Mouse (Mus musculus) urinary bladder, postnatal 4 days (tissue): ENCODE results near the gene Chmp2a.
A peak's percentile ranks its signal among the peaks of the same experiment; 100 is the strongest.

Experiments used
- DNase-seq, 2 experiments: peaks; one replicate each; pipeline ENCODE4 v3.0.0; 2021 to 2022; ENCODE audit warnings: low spot score in 2 of 2

The Chmp2a gene

GRCm38 (mm10) chr7:13035211-13035855, 726 bp upstream of the Chmp2a start:
- no peak for DNase-seq

DNA sequence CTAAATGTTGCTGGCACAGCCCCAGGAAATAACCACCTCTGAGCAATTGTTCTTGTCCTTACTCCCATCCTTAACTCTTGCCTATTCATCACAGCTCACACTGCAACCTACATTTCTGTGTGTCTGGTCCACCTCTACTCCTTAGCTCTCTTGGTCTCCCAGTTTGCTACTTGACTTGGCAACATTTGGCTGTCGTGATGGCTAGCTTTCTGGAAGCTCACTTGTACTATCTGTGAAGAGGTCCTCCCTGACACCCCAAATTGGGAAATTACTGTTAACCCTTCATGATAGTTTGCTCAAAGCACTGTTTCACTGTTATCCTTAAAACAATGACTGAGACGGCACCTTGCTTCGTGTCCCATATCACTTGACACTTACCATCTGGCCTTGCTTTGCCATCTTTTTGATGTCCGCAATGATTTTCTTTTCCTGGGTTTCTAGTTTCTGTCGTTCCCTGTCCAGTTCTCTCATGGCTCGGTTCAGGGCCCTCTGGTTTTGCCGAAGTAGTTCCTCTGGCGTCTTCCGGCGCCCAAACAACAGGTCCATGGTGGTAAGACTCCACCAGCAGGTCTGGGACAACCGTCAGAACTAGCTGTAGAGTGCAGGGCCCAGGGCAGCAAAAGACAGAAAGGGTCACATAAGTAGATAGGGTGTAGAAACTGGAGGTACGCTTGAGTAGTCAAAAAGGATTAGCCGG, 1.0 kb downstream of the Chmp2a start:
- DNase-seq: no peak

DNA sequence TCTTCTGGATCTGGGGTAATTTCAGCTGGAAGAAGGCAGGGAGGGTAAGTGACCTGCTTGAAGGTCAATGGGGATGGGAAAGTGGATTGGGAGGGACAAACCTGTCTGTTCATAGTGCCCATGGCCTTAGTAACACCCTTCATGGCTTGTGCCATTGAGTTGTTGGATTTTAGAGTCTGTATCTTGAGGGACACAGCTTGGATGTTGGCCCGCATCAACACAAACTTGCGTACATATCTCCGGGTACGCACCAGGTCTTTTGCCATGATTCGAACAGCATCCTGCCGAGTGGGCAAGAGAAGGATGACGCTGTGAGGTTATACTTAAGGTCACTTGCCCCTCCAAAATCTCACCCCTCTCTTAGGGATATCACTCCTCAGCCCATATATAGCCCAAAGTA, 2.1 kb downstream of the Chmp2a start:
- DNase-seq: no peak

DNA sequence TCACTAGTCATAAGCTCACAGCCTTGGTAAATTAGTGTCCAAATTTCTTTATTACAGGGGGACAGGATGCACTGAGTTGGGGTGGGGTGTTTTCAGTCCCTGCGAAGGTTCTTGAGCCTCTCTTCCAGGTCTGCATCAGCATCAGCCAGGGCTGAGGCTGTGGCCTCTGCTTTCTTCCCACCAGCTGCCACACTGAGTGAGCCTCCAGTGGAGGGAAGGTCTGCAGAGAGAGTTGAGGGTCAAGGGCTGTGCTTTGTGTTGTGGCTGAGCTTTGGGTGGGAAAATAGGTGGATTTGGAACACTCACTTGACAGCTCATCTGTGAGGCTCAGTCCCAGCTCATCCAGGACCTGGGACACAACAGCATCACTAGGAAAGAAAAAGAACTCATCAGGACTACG, 2.6 kb downstream of the Chmp2a start:
- DNase-seq: no peak

GRCm38 (mm10) chr7:13031069-13031468, 3.5 kb downstream of the Chmp2a start:
- no peak for DNase-seq

DNA sequence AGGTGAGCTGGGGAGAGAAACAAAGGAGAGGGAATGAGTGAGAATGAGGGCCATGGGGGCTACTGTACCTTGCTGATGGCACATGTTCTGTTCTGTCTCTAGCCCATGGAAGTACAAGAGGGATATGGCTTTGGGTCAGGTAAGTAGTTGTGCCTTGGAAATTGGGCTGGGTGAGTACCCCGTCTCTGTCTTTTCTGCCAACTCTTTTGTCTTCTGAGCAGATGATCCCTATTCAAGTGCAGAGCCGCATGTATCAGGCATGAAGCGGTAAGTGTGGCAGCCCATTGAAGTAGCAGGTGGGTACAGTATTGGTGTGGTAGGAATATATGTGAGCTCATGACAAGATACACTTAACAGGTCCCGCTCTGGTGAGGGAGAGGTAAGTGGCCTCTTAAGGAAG, 5.6 kb downstream of the Chmp2a start:
- no peak for DNase-seq

DNA sequence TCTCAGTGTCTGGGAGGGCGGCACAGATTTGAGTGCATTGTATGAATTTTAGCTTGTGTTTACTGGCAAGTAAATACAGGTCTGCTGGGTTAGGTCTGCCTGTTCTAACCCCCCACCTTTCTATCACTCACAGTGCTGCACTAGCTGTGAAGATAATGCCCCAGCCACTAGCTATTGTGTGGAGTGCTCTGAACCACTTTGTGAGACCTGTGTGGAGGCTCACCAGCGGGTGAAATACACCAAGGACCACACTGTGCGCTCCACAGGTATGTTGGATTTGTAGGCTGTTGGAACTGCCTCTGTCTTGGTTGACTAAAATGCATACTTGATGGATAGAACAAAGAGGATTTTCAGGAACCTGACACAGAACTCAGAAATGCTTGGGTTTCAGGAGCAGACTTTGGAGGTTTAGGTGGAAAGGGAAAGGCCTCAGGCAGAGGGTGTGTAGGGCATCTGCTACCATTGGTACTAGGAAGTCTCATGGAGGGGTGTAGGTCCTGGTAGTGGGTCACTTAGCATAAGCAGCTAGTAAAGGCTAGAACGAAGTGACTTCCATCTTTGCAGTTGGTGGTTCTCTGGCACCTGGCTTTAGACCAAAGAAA, 9.0 kb downstream of the Chmp2a start:
- DNase-seq: no peak

DNA sequence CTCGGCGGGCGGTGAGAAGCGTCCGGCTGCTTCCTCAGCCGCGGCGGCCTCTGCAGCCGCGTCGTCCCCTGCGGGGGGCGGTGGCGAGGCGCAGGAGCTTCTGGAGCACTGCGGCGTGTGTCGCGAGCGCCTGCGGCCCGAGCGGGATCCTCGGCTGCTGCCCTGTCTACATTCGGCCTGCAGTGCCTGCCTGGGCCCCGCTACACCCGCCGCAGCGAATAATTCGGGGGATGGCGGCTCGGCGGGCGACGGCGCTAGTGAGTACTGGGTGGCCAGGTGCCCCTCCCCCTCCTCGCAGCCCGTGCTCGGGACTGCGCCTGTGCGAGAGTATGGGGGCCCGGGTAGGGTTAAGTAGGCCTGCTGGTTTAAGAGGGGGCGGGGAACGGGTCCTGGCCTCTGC, 9.8 kb downstream of the Chmp2a start:
- DNase-seq: peak; percentile 80 to 83

GRCm38 (mm10) chr7:13023928-13024731, 10.5 kb downstream of the Chmp2a start:
- peak; percentile 93 for DNase-seq

DNA sequence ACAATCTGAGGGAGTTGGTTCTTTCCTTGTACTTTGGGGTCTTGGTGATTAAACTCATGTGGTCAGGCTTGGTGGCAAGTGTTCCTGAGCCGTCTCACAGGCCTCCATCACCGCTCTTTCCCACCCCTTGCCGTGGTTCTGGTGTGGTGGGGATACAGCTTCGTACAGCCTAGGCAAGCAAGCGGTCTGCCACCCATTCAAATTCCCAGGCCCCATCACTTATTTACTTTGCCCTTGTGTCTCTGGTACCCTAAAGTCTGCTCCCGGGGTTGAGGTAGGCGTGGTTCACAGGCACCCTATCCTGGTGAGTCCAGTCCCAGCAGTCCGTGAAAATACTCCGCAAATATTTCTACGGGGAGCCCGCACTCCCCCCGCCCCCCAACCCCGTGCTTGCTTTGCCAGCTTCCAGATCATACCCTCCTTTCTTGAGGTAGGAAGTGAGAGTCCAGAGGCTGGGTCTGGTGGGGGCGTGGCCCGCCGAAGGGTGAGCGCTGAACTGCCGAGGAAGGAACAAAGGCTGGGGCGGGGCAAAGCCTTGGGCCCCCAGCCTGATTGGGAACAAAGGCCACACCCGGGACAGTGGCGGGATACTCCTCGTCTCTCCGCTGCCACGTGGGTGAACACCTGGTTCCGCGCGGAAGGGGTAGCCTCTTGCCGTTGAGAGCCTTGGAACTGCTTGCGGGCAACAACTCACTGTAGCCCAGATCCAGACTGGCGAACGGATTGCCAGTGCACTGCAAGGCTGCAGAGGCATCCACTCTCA, 11.7 kb downstream of the Chmp2a start:
- DNase-seq: peak; percentile 77 to 79

DNA sequence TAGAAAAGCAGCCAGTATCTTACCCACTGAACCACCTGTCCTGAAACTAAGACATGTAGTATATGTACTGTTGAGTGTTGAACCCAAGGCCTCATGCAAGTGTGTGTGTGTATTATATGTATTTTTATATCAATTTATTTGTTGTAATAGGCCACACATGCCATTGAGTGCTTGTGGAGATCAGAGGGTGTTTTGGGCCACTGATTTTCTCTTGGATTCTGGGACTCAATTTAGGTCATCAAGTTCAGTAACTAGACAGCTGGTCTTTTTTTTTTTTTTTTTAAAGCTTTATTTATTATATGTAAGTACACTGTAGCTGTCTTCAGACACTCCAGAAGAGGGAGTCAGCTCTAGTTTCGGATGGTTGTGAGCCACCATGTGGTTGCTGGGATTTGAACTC, 19.4 kb downstream of the Chmp2a start:
- DNase-seq: no peak

DNA sequence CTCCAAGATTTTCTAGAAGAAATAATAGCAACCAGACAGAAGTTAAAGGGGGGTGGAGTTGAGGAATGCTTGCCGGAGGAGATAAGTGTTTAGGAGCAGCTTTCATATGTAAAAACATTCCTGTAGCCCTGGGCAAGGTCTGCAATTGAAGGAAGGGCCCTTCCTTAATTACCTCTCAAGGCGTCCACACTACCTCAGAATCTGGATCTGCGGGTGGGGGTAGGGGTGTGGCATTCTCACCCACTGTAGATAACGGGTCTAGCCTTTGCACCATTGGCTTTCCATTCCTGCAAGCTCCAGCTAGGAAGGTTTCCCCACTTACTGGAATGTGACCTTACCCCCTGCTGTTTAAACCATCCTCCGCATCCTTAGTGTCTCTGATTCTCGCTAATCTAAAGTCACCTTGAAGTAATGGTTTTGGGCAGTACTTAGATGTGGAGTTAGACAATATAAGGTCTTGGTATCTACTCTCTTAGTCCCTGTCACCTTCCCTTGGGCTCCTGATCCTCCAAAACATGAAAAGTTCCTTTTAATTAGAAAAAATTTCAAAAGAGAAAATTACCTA, 20.2 kb downstream of the Chmp2a start:
- DNase-seq: no peak

- DNase-seq: no peak
These were observed 20.9 kb downstream of the Chmp2a start for GRCm38 (mm10) chr7:13013671-13014070.

GRCm38 (mm10) chr7:13010005-13010908, 24.4 kb downstream of the Chmp2a start, which contains the start of gene Zbtb45:
TSS of gene Zbtb45 (minus strand) at chr7:13010034.
- DNase-seq: no peak

DNA sequence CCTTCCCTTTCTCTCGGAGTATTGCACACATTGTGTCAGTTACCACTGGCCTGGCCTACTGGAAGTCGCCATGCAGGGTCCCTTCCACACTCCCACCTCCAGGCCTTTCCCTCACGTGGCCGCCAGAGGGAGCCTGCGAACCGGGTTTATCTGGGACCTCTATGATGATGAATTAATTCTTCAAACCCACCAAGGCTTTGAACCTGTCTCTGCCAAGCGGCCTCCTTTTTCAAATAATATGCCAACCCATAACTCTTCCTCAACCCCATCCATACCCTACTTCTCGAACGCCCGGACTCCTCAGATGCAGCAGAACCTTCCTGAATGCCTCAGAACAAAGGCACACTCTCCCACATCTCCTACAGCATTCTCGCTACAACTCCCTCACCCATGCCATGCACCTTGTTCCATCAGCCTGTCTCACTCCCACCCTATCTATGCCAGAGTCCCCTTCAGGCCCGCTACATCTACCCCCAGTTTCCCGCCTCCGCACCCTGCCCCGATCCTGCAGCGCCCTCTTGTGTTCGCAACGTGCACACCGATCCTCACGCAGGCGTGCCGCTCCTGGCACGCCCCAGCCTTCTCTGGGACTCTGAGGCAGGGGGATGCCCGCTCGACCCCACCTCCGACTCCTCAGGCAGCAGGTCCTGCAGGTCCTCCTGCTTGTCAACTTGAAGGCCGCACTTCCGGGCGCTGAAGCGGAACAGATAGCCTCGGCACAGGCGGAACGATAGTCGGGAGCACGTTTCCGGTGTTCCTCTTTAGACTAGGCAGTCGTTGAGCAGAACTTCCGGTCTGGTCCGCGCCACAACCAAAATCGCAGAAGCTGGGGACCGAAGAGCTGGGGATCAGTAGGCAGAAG, 25.2 kb downstream of the Chmp2a start:
- DNase-seq: peak; percentile 91 to 92

- DNase-seq: no peak
These were observed 27.1 kb downstream of the Chmp2a start for GRCm38 (mm10) chr7:13007341-13008092.

- no peak for DNase-seq
These were observed 28.1 kb downstream of the Chmp2a start for GRCm38 (mm10) chr7:13006531-13006930.

GRCm38 (mm10) chr7:13006011-13006410, 28.6 kb downstream of the Chmp2a start:
- no peak for DNase-seq
